Mouse (Mus musculus) layer of hippocampus, adult 18-20 months (tissue): ENCODE measurements at regions not wholly inside any gene's neighbourhood (a gene's known extent, or its start where the extent isn't known, plus 50 kb on each side); places are given as distances from the start of the nearest gene placed in this dataset.
"Not testable (repeated sequence)": the region's sequence is repeated elsewhere in the genome, so short reads cannot be mapped to it uniquely, and the experiment has no call there.

Source experiments
- DNase-seq, 2 experiments: peaks; one replicate each; pipeline ENCODE4 v3.0.0; 2022; ENCODE audit warnings: low spot score in 2 of 2

DNA sequence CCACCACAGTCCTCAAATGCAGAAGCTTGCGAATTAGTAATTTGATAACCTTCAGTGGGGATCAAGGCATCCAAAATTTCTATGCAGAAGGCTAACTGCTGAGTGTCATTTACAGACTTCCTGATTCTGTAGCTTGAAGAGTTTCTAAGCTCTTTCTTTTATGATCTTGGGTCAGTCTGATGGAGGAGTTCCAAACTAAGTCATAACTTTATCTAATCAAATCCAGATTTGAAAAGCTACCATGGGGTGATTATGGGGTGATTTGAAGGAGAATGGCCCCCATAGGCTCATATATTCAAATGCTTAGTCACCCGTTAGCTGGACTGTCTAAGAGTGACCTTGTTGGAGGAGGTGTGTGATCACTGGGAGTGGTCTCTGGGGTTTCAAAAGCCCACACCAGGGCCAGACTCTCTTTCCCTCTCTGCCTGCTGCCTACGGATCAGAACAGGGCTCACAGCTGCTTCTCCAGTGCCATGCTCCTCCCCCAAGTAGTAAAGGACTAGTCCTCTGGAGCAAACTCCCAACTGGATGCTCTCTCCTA, 152.0 kb upstream of the Supt20 start:
- no peak for DNase-seq

GRCm38 (mm10) chr3:54541389-54541788, 151.2 kb upstream of the Supt20 start:
- DNase-seq: no peak

DNA sequence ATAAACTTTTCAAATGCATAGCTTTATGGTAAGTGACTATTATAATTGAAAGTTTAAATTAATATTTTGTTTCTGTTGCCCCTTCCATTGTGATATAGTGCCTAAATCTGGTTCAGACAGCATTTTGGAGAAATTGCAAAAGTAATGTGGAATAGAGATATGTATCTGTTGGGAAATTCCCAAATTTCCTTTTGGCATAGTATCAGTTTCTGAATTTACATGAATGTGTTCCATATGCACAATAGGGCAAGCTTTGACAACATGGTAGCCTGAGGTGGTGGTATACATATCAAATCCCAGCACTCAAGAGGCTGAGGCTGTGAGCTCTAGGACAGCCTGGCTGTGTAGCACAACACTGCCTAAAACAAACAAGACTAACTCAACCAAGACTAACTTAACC, 147.2 kb upstream of the Supt20 start:
- no peak for DNase-seq

DNA sequence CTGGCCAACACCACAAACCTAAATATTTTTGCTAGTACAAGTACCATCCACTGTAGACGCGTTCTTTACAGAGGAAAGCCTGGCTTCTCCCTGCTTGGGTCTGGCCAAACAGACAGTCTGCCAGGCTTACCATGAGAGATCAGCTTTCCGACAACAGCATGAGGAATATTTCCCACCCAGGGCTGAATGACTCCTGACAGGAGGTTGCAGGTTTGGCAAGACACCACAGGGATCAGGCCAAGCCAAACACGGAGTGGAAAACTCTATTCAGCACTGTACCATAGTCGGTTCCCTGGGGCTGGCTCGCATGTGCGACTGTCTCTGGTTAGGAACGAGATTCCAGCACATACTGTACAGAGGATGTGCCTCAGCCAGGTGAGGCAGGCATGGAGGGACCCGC, 140.7 kb upstream of the Supt20 start:
- no peak for DNase-seq

GRCm38 (mm10) chr3:54555954-54556353, 136.7 kb upstream of the Supt20 start:
- no peak for DNase-seq

GRCm38 (mm10) chr3:54559053-54559452, 133.6 kb upstream of the Supt20 start:
- DNase-seq: no peak

DNA sequence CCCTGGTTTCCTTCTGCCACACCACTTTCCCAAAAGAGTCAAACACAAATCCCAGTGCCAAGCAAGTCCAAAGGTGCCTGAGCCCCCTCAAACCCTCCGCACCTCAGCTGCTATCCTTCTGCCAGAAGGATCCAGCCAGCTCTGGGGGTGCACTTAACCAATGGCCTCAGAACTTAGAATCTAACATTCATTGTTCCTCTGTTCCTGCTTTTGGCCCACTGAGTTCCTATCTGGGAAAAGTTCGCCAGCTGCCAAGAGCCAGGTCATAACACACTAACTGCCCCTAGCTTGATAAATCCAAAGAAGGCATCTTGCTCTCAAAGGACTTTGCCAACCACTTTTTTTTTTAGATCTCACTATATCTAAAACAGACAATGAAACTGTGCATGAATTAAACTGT, 133.1 kb upstream of the Supt20 start:
- no peak for DNase-seq

DNA sequence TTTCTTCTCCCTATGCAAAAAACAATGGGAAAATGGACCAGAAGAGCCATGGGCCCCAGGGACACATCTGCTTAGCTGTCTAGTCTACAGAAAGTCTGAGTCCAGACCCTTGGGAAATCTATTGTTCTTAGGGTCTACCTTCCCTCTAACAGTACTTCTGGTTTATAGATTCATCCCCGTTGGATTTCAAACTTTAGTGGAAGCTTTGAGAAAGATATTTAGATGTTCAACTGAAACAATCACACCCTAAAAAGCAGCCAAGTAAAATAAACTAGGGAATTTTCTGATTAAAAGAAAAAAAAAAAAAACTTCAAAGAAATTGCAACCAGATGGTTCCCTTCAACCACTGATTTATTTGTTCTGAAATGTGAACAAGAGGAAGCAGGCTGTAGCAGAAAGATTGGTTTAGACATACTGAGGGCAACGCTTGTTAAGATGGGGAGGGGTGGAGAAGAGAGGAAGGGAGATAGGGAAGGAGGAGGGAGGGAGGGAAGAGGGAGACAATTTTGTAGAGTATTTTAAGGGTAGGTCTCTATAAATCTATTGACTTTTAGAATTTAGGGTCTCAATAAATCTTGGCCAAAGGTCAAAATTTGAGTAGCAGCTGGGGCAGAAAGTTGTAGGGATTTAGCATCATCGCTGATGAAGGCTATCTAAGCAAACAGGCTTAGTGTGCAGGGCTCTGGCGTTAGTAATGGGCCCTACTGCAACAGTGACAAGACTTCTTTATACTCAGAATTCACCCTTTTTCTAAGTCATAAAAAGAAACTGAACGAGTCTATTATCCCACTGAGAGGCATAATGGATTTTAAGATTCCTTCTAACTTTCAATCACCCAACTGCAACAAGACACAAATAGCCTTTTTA, 132.3 kb upstream of the Supt20 start:
- no peak for DNase-seq

DNA sequence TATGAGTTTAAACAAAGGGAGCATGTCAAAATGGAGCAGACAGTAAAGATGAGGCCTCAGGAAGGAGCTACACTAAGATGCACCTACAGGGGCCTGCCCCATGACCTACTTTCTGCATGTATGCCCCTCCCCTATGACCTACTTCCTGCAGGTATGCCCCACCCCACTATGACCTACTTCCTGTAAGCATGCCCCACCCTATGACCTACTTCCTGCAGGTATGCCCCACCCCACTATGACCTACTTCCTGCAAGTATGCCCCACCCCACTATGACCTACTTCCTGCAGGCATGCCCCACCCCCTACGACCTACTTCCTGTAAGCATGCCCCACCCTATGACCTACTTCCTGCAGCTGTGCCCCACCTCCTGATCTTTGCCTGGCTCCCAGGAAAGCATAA, 125.3 kb upstream of the Supt20 start:
- DNase-seq: no peak

DNA sequence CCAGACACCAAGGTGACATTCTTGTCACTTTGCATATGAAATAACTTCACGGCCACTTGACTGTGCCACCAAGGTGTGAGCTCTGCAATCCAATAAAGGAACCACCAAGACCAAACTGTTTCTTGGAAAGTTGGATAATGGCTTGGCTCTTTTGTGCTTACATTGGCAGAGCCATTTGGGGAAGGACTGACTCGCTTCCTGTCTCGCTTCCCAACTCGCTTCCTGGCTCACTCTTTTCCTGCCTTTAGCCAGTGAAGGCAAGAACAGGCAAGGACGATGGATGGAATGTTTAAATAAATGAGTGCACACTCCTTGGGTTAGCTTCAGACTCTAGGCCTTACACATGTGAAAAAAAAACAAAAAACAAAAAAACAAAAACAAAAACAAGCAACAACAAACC, 124.5 kb upstream of the Supt20 start:
- DNase-seq: no peak

DNA sequence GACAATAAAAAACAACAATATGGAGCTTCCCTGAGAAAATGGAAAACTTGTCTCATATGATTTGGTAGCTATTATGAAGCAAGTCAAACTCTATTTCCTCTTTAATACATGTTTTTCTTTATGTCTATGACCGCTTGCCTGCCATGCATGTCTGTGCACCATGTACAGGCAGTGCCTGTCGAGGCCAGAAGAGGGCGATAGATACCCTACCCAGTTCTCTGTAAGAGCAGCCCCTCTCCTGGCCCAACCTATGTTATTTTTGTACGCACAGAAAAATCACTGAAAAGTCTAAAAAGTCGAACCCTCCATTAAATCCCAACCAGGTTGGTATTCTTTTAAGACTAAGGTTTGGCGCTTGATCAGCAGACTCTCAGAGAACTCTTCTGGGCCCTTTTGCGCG, 122.1 kb upstream of the Supt20 start:
- DNase-seq: no peak

- no peak for DNase-seq
Measured at GRCm38 (mm10) chr3:54577851-54578250, 114.8 kb upstream of the Supt20 start.

- no peak for DNase-seq
Measured at GRCm38 (mm10) chr3:54579425-54579824, 113.2 kb upstream of the Supt20 start.

GRCm38 (mm10) chr3:54580339-54580738, 112.3 kb upstream of the Supt20 start:
- DNase-seq: no peak

DNA sequence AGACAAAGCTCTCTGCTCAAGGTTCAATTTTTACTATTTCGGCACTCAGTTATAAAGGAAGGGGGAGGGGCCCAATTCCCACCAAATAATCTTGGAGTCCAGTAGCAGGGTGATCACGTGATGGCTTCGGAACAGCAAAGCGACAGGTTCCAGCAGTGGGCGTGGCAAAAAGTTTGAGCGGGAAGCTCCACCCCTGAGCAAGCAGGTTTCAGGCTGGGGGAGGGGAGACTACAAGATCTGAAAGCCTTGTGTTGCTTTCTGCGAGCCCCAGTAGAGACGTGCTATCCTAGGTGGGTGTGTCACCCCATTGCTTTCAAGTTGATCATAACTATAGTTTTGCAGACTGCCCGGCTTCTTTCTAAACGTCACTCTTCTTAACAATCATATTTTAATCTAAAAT, 106.8 kb upstream of the Supt20 start:
- not testable (repeated sequence) for DNase-seq

DNA sequence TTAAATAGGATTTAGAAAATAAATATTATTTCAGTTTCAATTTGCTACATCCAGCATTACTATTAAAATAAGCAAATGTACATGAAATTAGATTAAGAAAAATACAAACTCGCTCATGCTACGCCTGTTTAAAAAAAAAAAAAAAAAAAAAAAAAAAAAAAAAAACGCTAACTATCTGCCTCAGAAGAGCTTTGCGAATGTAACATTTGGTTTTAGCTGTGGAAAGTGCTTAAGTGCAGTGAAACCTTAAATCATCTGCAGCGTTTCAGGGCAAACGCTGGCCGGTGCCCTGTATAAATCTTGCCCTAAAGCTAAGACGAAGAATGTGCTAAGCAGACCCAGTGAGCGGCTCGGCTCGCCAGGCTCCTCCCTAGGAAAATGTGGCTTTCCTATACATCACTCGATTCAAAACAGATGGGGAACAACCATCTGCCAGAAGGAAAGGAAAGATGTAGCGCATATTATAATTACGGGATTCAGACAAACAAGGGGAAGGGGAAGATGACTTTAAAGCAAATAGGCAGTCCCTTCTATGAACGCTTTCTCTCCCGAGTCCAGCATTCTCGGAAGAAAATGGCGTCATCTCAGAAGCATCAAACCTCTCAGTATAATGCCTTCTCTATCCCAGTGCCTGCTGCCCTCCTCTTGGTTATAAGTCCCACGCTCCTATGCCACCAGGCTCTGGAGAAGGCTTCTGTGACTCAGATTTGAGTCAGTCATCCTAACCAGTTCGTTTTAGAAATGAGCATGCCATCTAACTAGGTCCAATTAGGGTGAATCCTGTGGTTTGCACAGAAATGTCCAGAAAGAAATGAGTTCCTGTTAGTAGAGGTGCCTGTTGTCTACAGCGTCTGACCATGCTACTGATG, 105.2 kb upstream of the Supt20 start:
- peak; percentile 15 to 26 for DNase-seq

GRCm38 (mm10) chr3:54588198-54588597, 104.4 kb upstream of the Supt20 start:
- no peak for DNase-seq

DNA sequence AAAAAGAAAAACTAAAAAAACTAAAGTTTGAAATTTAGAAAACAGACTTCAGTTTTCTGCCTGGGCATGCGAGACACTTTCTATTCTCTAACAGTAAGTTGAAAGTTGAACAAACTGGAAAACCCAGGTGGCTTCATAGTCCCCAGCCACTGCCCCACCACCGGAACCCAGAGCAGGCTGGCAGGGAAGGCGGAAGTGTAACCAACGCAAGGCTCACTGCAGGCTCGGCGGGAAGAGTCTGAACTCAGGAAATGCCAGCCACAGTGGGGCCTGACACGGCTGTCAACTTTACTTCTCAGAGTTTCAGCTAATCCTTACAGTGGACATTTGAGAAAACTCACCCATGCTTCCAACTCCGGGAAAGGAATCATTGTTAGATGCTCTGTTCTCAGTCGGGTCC, 102.6 kb upstream of the Supt20 start:
- DNase-seq: no peak

GRCm38 (mm10) chr3:54591160-54591559, 101.4 kb upstream of the Supt20 start:
- no peak for DNase-seq

DNA sequence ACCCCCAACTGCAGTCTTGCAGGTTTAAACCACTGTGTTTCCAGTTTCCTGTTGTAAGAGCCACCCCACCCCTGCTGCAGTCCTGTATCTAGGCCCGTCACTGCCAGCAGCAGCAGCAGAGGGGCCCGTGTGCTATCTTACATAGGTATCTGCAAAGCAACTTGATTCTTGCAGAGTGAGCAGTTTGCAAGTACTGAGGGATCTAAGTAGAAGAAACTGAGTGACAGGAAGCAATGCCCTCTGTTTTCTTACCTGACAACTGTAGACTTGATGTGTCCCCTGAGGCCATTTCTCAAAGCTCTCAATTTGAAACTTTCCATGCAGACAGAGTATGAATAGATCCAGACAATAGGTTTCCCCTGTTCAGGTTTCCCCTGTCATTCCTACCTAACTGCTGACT, 100.5 kb upstream of the Supt20 start:
- no peak for DNase-seq

- no peak for DNase-seq
Measured at GRCm38 (mm10) chr3:54592655-54593428, 99.8 kb upstream of the Supt20 start.
